Mouse (Mus musculus) kidney, postnatal 25 days (tissue): ENCODE measurements around the gene Gnao1.

Source experiments
- DNase-seq, 2 experiments: peaks; one replicate each; pipeline ENCODE4 v3.0.0; 2021; ENCODE audit warnings: mixed read lengths in 2 of 2

Gnao1 gene

DNA sequence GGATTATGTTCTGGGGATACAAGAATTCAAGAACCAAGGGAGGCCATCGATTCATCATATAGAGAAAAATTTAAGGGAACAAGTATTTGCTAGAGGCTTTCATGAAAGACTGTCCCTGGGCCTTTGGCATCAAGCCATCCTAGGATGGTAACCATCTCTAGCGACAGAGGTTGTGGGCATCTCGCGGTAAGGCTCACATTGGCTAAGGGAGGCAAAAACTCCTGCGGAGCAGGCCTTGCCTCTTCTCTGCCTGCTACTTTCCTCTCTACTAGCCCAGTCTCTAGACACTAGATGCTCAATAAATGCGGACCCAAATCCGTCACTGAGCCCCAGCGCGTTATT is at the start of gene Gnao1:
Gene Gnao1 (plus strand): TSS at position 281 of the 342 bp plus-strand sequence.
- DNase-seq = no peak

DNA sequence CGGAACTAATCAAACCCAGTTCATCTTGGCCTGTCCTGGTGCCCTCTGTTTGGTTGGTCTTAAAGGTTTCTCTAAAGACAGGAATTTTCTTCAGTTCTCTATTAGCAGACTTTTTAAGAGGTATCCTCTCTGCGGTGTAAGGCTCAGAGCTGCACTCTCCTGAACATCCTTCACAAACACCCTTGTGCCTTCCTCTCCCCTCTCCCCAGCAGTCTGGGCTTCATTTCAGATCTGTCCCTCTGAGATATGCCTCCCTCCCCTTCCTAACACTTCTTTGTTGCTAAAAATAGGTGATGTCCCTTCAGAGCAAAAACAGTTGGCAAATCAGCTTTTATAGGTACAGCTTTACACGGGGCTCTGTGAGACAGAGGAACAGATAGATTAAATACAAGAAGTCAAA is 32.2 kb upstream of the Gnao1 start:
- DNase-seq = no peak

DNA sequence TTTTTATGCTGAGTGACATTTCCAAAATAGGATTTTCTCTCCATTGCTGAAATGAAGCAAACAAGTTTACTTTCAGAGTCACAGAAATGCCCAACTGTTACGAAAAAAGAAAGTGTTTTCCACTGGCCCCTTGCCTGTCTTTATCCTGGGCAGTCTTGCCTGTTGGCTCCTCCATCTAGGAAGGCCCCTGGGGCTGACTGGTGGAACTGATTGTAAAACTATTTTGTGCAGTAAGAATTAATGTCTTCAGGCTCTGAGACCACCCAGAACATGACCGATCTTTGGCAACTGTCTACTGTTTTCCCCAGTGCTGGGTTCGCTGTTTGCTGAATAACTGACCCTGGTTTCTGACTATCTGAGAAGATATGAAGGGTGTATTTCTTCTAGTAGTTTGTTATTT is 540 bp upstream of the Gnao1 start:
- no peak for DNase-seq

DNA sequence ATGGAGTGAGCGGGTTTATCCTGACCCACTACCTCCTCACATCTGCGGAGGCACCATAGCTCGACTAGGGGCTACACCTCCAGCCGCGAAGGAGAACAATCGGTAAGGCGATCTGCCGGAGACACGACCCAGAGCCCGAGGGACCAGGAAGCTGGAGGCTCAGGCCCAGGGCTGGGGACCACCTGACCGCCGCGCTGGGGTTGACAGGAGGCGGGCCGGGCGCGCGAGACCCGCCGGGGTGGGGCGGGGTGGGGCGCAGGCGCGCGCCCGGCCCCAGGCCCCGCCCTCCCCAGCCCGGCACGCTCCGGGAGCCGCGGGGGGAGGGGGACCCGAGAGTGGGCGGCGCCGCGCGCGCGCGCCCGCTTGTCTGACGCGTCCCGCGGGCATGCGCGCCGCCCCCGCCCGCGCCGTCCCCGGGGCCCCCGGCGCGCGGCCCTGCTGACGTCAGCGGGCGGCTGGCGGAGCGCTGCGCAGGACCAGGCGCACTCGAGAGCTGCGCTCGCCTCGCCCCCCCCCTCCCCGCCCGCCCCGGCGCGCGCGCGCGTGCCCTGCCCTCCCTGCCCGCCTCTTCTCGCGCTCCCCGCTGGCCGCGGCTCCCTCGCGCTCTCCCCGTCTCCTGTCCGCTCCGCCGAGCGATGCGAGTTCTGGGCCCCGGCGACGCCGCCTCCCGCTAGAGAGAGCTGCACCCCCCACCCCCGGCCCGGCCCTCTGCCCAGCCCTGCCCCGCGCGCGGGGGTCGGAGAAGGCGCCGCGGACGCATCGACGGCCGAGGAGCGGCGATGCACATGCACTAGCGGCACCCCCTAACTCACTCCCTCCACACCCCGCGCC is 477 bp downstream of the Gnao1 start:
- DNase-seq = peak; percentile 81 to 91

DNA sequence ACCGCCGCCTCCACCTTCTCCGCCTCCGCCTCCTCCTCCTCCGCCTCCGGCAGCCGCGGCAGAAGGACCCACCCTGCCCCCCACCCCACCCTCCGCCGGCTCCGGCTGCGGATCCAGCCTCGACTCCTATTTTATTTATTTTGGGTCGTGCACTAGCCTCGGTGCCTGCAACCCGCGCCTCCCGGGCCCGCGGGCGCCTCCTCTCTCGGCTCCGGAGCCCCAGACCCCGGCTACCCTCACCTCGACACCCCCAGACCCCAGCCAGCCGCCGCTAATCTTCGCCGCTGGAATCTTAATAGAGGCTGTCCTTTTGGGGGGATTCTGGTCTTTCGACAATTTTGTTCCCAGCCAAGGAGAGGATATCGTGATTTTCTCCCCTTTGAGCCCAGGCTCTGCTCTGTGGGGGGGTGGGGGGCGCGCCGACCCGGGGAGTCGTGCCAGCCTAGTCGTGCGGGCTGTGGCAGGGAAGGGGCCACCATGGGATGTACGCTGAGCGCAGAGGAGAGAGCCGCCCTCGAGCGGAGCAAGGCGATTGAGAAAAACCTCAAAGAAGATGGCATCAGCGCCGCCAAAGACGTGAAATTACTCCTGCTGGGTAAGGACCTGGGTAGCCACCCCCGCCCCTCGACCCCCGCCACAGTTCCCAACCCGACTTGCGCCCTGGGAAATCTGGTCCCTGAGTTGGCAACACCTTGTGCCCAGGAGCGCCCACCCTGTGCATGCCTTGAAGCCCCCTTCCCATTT is 1.3 kb downstream of the Gnao1 start:
- DNase-seq = no peak

DNA sequence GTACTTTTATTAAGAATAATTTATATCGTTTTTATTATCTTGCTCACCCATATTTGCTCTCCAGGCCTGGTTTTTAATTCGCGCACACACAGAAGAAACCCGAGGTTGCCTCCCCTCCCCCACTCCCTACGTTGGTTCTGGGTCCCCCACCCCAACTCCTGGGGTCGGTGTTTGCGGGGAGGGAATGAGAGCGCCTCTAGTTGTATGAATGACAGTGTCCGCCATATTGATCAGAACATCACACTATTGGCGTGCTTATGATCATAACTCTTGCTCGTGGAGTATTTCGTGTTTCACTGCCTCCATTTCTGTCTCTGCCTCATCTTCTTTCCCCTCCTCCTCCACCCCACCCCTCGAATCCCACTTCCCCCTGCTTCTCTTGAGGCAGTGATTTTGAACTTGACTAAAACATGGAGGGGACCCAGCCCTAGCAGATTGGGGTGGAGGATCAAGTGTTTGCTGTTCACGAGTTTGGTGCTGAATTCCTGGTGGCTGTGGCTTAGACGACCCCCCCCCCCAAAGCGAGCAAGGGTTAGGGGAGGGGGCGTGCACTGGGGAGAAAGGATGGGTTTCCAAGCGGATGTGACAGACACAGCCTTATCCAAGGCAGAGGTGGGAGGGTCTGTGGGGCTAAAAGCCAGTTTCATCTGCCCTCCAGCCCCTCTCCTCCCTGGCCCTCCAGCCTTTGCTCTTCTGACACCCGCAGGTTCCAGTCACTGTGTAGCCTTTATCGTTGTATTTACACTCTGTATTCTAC is 2.1 kb downstream of the Gnao1 start:
- no peak for DNase-seq

DNA sequence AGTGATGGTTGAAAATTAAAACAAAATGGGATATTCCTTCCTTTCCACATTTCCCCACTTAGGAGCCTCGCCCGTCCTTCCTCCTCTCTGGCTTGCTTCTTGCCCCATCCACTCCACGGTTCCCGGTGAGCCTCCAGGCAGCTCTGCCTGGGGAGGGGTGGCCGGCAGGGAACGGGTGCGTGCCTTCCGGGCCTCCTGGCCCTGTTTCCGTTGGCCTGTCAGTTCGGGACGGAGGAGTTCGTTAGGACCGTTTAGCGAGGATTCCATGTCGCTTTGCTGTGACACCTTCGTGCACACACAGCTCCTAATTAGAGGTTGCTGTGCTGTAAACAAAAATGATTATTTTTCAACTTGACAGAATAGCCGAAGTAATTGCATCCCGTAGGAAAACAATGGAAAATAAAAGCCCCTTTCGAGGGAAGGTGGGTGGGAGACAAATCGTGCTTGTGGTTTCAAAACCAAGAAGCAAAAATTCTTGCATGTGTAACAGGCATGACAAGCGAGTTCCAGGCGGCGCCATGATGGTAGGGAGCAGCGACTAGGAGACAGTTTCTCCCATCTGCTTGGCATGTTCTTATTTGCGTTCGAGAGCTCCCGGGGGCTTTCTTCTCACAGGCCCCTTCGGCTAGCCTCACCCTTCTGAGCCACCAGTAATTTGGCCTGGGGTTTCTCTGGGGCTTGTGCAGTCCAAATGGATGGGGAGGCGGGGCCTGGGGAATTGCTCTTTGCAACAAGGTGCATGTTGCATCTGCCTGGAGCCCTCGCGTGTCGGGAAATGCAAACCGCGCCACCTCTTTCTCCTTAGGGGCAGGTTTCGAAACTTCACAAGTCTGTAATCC is 3.0 kb downstream of the Gnao1 start:
- no peak for DNase-seq

DNA sequence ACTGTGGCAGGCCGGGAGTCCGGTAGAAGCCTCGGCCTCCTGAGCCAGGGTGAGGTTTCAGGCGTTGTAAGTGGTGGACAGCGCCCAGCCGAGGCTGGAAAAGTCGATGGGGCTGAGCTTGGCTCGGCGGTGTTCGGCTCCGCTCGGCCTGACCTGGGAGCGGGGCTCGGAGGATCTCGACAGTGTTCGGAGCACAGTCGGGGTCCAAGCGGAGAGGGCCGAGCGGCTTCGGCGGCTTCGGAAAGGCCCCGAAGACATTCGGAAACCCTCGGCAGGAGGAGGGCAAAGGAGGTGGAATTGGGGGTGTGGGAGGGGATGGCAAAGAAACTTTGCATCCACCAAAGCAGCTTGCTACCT is 3.6 kb downstream of the Gnao1 start:
- DNase-seq = peak; percentile 87 to 91

DNA sequence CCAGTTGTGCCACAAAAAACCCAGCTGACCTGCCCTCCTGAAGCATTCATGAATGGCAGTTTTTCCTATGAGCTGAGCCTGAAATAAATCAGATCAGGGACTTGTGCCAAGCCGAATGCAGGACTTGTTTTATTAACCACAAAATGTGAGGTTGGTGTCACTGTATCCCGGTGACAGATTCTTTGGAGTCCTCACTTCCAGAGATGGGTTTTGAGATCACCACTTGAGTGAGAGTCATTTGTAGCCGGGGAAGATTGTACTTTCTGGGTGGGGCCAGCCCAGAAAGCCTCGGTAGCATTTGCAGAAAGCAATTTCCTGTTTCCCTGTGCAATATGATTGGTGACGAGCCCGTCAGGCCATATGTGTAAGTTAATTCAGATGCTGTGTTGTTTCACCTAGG is 4.5 kb downstream of the Gnao1 start:
- no peak for DNase-seq

DNA sequence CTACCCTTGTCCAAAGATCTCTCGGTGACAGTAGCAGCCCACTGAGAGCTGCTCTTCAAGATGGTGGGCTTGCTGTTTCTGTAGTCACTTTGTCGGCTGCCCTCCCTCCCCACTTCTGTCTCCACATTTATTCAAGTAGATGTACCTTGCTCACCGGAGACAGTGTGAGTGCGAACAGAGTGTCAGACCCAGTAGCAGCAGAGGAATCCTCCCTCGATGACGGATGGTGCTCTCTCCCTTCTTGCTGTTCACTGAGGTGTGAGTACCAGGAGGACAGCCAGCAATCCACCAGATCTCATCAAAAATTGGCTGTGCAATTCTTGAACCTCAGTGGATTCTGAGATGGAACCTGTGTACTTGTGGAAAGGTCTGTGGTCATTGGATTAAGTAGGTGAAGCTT is 6.5 kb downstream of the Gnao1 start:
- DNase-seq = no peak

DNA sequence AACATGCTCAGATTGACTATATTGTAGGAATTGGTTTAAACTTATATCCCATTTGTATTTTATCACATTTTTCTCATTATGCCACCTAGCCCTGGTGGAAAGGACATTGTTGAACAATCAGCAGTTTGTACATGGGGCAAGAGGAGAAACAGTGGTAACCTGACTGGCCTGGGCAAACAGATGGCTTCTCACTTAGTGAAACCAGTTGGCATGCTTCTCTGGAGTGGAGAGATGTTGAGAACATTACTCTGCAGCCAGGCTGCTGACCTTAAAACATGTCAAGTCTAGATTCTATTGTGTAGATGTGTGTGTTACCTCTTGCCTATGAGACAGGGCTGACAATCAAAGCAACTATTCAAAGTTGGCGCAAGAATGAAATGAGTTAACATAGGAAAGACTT is 7.6 kb downstream of the Gnao1 start:
- DNase-seq = no peak

DNA sequence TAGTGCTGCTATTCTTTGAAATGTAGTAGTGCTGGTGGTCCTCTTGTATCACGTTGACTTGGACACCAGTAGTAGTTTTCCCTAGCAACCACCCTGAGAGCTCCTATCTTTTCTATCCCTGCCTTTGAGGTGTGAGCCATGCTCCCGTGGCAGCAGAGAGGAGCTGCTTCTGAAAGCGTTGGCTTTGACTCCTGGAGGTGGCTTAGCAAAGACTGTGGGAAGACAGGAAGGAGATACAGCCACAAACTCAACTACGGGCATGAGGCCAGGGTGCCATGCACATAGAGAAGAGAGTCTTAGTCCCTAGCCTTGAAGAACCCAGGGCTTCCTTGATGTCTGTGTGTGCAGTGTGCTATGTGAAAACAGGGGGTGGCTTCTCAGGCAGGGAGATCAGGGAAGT is 10.2 kb downstream of the Gnao1 start:
- DNase-seq = no peak

DNA sequence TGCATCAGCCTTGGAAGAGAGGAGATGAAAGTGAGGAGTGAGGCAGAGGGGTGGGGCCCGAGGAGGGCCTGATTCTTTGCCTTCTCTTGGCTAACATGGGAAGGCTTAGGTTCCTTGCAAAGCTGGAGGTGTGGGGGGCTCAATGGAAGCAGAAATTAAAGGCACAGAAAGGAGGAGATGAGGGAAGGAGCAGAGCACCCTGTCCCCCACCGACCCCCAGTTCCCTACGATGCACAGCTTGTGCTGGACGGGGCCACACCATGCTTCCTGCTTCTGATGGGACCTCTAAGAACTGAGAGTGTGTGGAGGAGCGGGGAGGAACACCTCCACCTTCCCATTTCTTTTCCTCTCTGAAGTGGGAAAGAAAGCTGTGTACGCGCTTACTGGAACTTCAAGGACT is 11.6 kb downstream of the Gnao1 start:
- no peak for DNase-seq

DNA sequence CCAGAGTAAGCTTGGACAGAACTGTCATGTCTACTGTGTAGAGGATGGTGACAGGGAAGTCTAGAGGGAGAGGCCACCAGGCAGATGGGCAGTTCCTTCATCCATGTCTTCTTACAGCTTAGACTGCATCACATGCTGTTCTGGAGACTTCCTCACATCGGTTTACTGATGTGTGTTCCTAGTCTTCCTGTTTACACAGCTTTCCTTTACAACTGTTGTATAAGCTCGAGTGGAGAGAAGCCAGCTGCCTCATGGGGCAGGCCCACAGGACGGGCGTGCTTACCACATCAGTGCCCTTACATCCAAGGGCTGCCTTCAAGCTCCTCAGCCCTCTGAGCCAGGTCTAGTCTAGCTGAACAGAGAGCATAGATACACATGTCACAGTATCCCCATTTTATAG is 15.6 kb downstream of the Gnao1 start:
- no peak for DNase-seq

DNA sequence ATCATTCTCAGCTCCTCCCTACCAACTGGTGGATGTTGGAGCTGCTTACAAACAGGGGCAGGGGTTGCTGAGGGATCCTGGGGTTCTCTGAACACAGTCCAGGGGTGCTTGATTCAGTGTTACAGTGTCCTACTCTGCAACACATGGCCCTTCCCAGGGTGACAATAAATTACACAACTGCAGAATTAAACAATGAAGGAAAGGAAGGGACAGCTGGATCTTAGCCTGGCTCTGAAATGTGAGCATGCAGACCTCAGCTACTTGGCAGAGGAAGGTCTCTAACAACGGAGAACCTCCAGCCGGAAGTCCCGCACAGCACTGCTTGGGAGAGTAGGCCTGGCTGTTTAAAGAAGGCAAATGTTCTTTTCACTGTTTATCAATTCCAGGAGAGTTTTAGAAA is 20.9 kb downstream of the Gnao1 start:
- peak; percentile 7 to 50 for DNase-seq

DNA sequence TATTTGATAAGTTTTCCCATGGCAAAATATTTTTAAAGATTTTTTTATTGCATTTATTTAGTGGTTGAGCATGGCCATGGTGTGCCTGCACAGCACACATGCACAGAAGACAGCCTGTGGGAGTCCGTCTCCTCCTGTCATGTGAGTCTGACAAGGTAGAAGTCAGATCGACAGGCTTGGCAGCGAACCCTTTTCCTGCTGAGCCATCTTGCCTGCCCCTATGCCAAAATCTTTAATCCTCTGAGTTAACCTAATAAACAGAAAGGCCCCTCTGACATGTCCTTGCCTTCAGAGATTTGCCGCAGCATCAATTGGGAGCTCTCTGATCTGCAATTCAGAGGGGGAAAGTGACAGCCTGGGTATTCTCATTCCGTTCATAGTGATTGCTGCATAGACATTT is 26.0 kb downstream of the Gnao1 start:
- no peak for DNase-seq

DNA sequence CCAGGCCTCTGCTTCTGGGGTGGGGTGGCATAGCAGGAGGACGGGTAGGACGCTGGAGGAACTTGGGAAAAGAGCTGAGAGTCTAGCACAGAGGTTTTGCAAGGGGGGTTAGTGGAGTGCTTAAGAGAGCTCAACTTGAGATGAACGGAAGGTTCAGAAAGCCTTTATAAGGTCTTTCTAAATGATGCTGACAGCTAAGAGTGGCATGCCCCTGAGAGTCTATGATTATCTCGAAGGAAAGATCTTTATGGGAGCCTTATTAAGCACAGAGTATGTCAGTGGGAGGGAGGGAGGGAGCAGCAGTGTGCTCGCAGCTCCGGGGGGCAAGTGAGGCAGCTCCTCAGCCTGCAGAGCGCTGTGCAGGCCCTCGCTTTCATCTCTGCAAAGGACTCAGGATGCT is 29.3 kb downstream of the Gnao1 start:
- DNase-seq = no peak

DNA sequence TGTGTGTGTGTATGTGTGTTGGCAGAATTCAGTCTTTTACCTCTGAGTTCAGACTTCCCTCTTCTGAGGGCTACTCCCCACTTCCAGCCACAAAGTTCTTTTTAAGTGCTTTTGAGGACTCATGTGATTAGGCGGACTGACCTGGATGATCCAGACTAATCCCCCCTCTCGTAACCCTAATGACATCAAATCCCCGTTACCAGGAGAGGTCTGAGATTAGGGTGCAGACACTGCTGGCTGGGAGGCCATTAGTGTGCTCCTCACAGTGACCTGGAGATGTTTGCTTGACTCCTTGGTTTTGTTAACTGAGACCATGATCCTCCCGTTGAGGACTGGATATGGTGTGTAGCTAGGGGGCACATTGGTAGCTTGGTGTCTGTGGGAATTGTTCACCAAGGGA is 30.7 kb downstream of the Gnao1 start:
- DNase-seq = no peak

DNA sequence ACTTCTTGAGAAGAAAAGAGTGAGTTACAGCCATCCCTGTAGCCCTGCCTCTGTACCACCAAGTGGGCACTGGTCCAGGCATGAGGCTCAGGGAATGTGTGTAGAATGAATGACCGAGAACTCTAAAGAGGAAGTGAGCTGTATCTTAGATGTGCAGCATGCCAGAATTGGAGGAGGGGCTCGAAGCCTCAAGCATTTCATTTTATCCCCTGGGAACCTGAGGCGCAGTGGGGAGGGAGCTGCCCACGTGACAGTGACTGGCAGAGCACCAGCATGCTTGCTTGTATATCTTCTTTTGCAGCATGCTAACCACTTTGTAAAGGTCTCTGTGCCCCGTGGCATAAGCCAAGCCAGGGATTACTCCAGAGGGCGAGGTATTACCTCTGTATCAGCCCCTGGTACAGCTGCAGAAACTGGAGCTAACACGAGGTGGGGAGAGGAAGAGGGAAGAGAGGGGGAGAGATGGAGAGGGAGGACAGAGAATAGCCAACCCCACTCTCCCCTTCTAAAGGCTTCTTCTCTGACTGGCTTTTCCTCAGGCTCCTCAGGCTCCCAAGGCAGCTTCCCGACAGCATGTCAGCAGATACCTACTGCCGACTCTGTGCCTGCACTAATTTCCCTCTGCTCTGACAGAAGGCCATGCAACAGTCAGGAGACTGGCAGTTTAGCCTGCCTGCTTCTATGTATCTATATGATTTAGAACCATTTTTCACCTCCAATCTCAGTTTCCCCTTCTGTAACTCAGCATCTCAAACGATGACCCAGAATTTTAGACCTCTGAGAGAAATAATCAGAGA is 31.4 kb downstream of the Gnao1 start:
- DNase-seq = peak; percentile 33 to 53

DNA sequence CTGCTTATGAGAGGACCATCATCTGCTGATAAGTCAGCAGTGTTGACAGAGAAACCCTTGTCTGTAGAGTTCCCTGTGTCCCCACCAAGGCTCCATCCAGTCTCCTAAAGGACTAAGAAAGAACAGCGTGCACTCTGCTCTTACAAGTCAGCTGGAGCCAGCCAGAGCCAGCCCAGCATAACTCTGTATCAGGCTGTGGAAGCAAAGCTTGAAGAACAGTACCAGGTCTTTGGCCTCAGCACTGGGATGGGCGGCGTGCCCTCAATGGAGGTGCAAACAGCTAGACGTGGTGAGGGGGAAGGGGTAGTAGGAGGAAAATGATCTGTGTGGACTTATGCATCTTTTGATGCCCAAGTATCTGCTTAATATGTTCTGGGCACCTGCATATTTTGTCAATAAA is 32.8 kb downstream of the Gnao1 start:
- no peak for DNase-seq

DNA sequence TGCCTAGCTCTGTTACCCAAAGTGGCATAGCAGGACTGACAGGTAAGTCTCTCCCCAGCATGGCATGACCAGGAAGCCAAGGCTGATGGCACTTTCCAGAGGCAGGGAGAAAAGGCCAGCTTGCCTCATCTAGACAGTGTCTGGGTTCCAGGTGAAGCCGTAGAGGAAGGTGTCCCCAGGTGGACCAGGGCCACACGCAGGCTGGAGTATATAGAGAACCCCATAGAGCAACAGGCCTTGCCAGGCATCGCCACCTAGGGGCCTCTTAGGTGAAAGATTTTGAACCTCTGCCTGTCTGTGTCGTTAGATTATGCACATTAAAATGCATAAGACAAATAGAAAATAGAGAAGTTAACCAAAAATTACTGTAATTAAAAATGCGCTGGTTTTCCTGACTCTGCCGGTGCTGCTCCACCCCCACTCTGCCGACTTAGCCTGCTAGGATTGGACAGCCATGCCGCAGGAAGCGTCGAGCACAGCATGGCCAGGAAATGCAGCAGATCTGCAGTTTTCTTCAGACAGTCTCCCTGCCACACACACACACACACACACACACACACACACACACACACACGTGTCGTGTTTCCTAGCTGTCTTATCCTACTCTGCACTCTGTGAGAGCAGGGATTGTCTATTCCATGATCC is 34.2 kb downstream of the Gnao1 start:
- peak in 1 of 2 experiments; percentile 18 for DNase-seq

DNA sequence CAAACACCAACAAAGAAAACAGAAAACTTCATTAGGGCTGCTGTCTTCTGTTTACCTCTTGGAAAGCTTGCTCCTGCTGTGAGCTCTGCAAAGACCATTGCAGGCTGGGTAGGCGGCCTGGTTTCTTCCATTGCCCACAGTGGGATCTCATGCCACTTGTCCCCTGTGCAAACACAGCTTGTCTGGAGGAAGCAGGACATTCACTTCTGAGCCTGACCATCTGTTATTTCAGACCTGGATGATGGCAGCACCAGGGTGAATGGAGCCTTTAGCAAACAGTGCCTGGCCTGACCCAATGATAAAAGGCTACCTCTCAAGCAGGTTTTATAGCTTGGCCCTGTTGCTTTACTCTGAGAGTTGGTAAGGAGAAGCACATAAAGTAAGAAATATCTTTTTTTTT is 35.4 kb downstream of the Gnao1 start:
- DNase-seq = no peak
